Mouse (Mus musculus) 3134 (cell line): ENCODE data around the gene Il13ra1.

Experiments used
- DNase-seq: peaks from one replicate; pipeline ENCODE4 v3.0.0-alpha.2; 2011; ENCODE audit warnings: low spot score; ENCODE audit not compliant: insufficient read length; ENCODE audit errors: extremely low read depth

Il13ra1 gene

DNA sequence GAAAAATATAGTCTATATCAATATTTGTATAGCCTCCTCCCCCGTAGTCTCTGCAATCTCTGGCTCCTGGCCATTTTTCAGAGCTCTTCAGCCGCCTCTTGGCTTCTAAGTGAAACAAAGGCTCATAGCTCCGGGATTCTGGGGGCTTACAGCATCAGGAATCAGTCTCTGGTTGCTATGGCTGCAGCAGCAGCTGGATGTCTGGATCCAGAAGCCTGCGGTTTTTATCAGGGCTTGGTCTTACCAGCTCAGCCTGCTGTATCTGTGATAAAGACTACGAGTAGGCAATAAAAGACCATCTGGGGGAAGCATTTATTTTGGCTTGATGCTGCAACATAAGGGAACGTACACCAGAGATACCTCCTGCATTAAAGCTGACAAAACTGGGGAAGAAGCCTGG, 82.0 kb downstream of the Il13ra1 start:
- no peak for DNase-seq

DNA sequence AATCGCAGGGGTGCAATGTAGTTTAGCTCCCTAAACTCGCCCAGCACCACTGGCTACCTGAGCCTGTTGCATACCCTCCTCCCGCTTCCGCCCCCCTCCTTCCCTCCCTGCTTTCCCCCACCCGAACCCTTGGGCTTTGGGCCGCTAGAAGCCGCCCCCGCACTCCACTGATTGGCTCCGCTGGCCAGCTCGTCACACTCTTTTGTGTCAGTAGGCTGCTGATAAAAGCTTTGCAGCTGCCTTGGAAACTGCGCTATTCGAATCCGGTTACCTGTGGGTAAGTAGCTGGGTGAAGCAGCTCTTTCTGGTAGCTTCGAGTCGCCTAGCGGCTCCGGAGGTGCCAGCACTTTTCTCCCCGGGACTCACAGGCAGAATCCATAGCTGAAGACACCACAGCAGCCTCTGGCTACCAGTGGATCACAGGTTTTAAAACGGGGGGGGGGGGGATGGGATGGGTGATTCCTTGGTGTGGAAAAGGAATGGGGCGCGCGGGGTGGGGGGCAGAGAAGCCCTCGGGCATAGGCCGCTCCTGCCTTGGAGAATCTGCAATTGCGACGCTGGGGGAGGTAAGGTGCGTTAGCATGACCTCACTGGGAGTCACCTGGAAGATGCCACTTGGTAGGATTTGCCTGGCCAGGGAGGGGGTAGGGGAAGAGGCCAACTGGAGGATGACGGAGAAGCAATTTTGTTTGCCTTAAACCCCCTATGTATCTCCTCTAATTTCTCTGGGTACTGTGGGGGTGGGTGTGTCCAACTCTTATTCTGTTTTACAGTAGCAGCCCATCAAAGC, 84.0 kb downstream of the Il13ra1 start, which contains the start of gene Zcchc12:
TSS of gene Zcchc12 (plus strand) at position 169 of the 790 bp plus-strand sequence.
- DNase-seq, result no peak

DNA sequence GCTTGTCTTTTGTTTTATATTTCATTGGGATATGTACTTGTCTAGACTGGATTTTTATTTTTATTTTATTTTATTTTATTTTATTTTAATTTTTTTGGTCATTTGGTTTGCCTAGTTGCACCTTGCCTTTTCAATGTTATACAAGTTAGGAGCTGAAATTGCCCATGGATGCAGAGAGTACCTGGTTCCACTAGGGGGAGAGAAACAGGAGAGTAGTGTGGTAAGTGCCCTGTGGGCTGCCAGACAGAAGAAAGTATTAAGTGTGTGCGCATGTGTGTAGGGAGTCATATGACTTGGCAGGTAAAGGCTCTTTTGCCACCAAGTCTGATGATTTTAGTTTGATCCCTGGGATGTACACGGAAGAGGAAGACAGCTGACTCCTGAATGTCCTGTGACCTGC, 97.6 kb downstream of the Il13ra1 start:
- no peak for DNase-seq

- DNase-seq, result no peak
Observed at GRCm38 (mm10) chrX:36211216-36211615, 99.3 kb downstream of the Il13ra1 start.
